Mouse (Mus musculus) gastrocnemius, postnatal 36 days (tissue): Measurements from ENCODE around the gene Hey2. TPM values are rescaled to one million over a fixed set of nuclear protein-coding genes. Genes with fewer than 3 reads are reported as not detected.
A peak's percentile ranks its signal among the peaks of the same experiment; 100 is the strongest.

Experiments used
- DNase-seq, 2 experiments: peaks; one replicate each; pipeline ENCODE4 v3.0.0; 2022
- intact Hi-C: fragments of 180-260 bp; cut with DNase I; formaldehyde crosslinking; loops from one replicate; pipeline ENCODE4 v1.15.1; 2025
- long read RNA-seq, 2 experiments: library from polyadenylated mRNA; stranded (forward); transcript quantifications; one replicate each; pipeline ENCODE4 v2.0.0; 2021
- total RNA-seq, 2 experiments: library from RNA; stranded (reverse); gene quantifications; 2 replicates each; pipeline ENCODE4 v1.2.3; 2021

The Hey2 gene
- under 1 TPM; 0.37 to 0.43 TPM for total RNA-seq
- long read RNA-seq, experiment 1 = 0 reads
- long read RNA-seq, experiment 2 = 0 reads

GRCm38 (mm10) chr10:30842643-30843437 lies at the start of gene Hey2:
TSS of gene Hey2 (minus strand) at chr10:30842801.
- intact Hi-C loops = no loop called here
- DNase-seq = peak; percentile 96 to 97

GRCm38 (mm10) chr10:30883085-30883760 lies 40.6 kb upstream of the Hey2 start:
- intact Hi-C loops = no loop called here
- no peak for DNase-seq

- DNase-seq = no peak
- intact Hi-C loops = no loop called here
These were observed 38.5 kb upstream of the Hey2 start for GRCm38 (mm10) chr10:30881109-30881508.

GRCm38 (mm10) chr10:30845101-30845825 lies 2.7 kb upstream of the Hey2 start:
- intact Hi-C loops = no loop called here
- DNase-seq = no peak

- DNase-seq = peak in 1 of 2 experiments; percentile 13
- intact Hi-C loops = no loop called here
These were observed 1.8 kb upstream of the Hey2 start for GRCm38 (mm10) chr10:30844191-30845010.

- intact Hi-C loops = no loop called here
- no peak for DNase-seq
These were observed 1.0 kb upstream of the Hey2 start for GRCm38 (mm10) chr10:30843438-30844190.

GRCm38 (mm10) chr10:30842228-30842627 lies 373 bp downstream of the Hey2 start:
- no peak for DNase-seq
- intact Hi-C loops = no loop called here

GRCm38 (mm10) chr10:30840824-30841223 lies 1.8 kb downstream of the Hey2 start:
- DNase-seq = no peak
- intact Hi-C loops = no loop called here

- no peak for DNase-seq
- intact Hi-C loops = no loop called here
These were observed 4.4 kb downstream of the Hey2 start for GRCm38 (mm10) chr10:30838188-30838587.

- no peak for DNase-seq
- intact Hi-C loops = loop anchor here (1.0 kb wide), 1 partner anchor 475 kb away; no protein-coding TSS in a partner anchor
These were observed 17.6 kb downstream of the Hey2 start for GRCm38 (mm10) chr10:30825049-30825448.

- intact Hi-C loops = no loop called here
- DNase-seq = peak; percentile 45 to 70
These were observed 31.7 kb downstream of the Hey2 start for GRCm38 (mm10) chr10:30810967-30811293.

- intact Hi-C loops = no loop called here
These were observed 32.2 kb downstream of the Hey2 start for GRCm38 (mm10) chr10:30810247-30810966.

GRCm38 (mm10) chr10:30803587-30804253 lies 38.9 kb downstream of the Hey2 start:
- DNase-seq = no peak
- intact Hi-C loops = loop anchor here (10.0 kb wide), 1 partner anchor 189 kb away; no protein-coding TSS in a partner anchor

More at GRCm38 (mm10) chr10:30810247-30810966, 32.2 kb downstream of the Hey2 start:
- peak in 1 of 2 experiments; percentile 26 for DNase-seq

GRCm38 (mm10) chr10:30802681-30803586 lies 39.7 kb downstream of the Hey2 start, which contains the start of gene Ncoa7:
TSS of gene Ncoa7 (minus strand) at chr10:30803326.
- intact Hi-C loops = loop anchor here (10.0 kb wide), 1 partner anchor 188 kb away; no protein-coding TSS in a partner anchor
- DNase-seq = peak; percentile 61 to 73

GRCm38 (mm10) chr10:30802033-30802432 lies 40.6 kb downstream of the Hey2 start:
- DNase-seq = no peak
- intact Hi-C loops = loop anchor here (10.0 kb wide), 1 partner anchor 187 kb away; no protein-coding TSS in a partner anchor

- intact Hi-C loops = loop anchor here (10.0 kb wide), 1 partner anchor 185 kb away; no protein-coding TSS in a partner anchor
These were observed 42.7 kb downstream of the Hey2 start for GRCm38 (mm10) chr10:30799713-30800450.

More at GRCm38 (mm10) chr10:30799713-30800450, 42.7 kb downstream of the Hey2 start:
- no peak for DNase-seq
